Mouse (Mus musculus) olfactory bulb, adult 2 months (tissue): ENCODE results near the gene Cavin4.

Source experiments
- CTCF ChIP-seq: fragments of 200-500 bp; IDR thresholded peaks from 2 replicates; pipeline ENCODE4 v1.5.1; 2012; ENCODE audit warnings: low read depth, mild to moderate bottlenecking, low read length, moderate library complexity; ENCODE audit not compliant: insufficient read depth
- POLR2A ChIP-seq: fragments of 200-500 bp; IDR thresholded peaks from 2 replicates; pipeline ENCODE4 v1.6.1; 2012; ENCODE audit warnings: mild to moderate bottlenecking, low read depth, low read length, moderate library complexity; ENCODE audit not compliant: insufficient read depth

- TF ChIP-seq CTCF, result no peak
- no peak for TF ChIP-seq POLR2A
Observed at GRCm38 (mm10) chr4:48650617-48651360, 12.5 kb upstream of the Cavin4 start.
